Mouse (Mus musculus) liver, embryonic 12.5 days (tissue): ENCODE results near the gene Lrp10. TPM values are rescaled to one million over a fixed set of nuclear protein-coding genes. Genes with fewer than 3 reads are reported as not detected.

Experiments used
- ATAC-seq: fragments of 200-750 bp; cut with Nextera tagmentation; 2 replicates; pipeline ENCODE4 v1.8.0; 2017; ENCODE audit warnings: moderate number of reproducible peaks, mild to moderate bottlenecking, moderate library complexity
- H3K27ac ChIP-seq: fragments of 300-500 bp; sonication (generic); 2 replicates; pipeline ENCODE4 v1.5.1; 2016; ENCODE audit warnings: mild to moderate bottlenecking
- H3K27me3 ChIP-seq: fragments of 300-500 bp; sonication (generic); replicated peaks from 2 replicates; pipeline ENCODE4 v1.6.1; 2016; ENCODE audit warnings: mild to moderate bottlenecking, moderate library complexity
- H3K36me3 ChIP-seq: fragments of 300-500 bp; sonication (generic); 2 replicates; pipeline ENCODE4 v1.6.1; 2016; ENCODE audit warnings: mild to moderate bottlenecking, moderate library complexity
- H3K4me1 ChIP-seq: fragments of 300-500 bp; sonication (generic); 2 replicates; pipeline ENCODE4 v1.6.1; 2016
- H3K4me2 ChIP-seq: fragments of 300-500 bp; sonication (generic); 2 replicates; pipeline ENCODE4 v1.6.1; 2016; ENCODE audit warnings: mild to moderate bottlenecking, moderate library complexity
- H3K4me3 ChIP-seq: fragments of 300-500 bp; sonication (generic); 2 replicates; pipeline ENCODE4 v1.5.1; 2016; ENCODE audit warnings: mild to moderate bottlenecking, moderate library complexity
- H3K9ac ChIP-seq: fragments of 300-500 bp; sonication (generic); 2 replicates; pipeline ENCODE4 v1.6.1; 2016; ENCODE audit warnings: mild to moderate bottlenecking, moderate library complexity
- H3K9me3 ChIP-seq: fragments of 300-500 bp; sonication (generic); replicated peaks from 2 replicates; pipeline ENCODE4 v1.6.1; 2016; ENCODE audit warnings: mild to moderate bottlenecking, moderate library complexity
- WGBS: fragments of 180-500 bp; shearing (Covaris S2); methylation state at CpG from one replicate; pipeline ENCODE4 v1.1.7; 2016; ENCODE audit not compliant: insufficient replicate concordance; 5-methylcytosine and 5-hydroxymethylcytosine counted together
- polyA plus RNA-seq: library from polyadenylated mRNA; unstranded; fragments of >200 nt; fragmentation: Nextera tagmentation; extraction: Ambion mirVana; gene quantifications from 2 replicates; pipeline ENCODE4 v1.2.1, GENCODE M21; 2016

Lrp10 gene
- polyA plus RNA-seq, 1 experiment from 2014 or later, result 32.9 TPM

DNA sequence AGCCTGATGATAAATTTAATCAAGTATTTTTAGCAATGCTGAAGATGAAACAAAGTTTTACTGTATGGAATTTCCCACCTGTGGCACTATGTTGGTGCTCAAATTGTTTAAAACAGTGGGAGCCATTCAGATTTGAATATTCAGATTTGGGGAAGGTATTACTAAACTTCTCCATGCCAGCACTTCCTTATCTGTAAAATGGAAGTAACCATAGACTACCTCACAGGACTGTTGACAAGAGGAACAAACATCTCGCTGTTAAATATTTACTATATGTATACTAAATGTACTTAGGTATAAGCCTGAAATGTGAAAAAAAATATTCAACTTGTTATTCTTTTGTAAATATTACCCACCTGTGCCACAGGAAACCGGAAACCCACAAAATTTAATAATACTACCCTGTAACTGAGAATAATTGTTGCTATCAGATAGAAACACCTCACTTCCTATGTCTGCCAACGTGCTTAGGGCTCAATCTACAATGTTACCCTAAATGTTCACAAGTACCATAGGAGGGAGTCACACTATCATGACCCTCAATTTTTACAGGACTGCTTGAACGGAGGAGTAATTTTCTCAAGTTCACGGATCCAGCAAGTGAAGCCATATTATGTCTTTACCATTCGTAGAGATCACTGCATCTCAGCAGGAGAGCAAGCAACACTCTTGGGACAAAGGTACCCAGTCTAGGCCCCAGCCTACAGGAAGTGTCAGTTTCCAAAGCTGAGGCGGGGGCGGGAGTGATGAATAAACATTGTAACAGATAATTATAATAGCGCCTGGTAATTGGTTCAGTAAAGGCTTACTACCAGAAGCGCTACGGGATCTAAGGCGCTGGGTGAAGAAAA is 604 bp upstream of the Lrp10 start:
- Histone ChIP-seq H3K4me3 (peak overlapping the region; percentile 89), H3K27ac (peak overlapping the region; percentile 94), H3K9ac (peak overlapping the region; percentile 92), H3K9me3 (no peaks in the 10 kb centered on the region), H3K4me2 (peak overlapping the region; percentile 91), H3K36me3 (peaks cover 29% of the 10 kb centered on the region), H3K4me1 (peaks cover 36% of the 10 kb centered on the region), H3K27me3 (no peaks in the 10 kb centered on the region)
- ATAC-seq, result peak; percentile 50
- 8% methylated on average over 12 of the region's 12 CpGs for WGBS

DNA sequence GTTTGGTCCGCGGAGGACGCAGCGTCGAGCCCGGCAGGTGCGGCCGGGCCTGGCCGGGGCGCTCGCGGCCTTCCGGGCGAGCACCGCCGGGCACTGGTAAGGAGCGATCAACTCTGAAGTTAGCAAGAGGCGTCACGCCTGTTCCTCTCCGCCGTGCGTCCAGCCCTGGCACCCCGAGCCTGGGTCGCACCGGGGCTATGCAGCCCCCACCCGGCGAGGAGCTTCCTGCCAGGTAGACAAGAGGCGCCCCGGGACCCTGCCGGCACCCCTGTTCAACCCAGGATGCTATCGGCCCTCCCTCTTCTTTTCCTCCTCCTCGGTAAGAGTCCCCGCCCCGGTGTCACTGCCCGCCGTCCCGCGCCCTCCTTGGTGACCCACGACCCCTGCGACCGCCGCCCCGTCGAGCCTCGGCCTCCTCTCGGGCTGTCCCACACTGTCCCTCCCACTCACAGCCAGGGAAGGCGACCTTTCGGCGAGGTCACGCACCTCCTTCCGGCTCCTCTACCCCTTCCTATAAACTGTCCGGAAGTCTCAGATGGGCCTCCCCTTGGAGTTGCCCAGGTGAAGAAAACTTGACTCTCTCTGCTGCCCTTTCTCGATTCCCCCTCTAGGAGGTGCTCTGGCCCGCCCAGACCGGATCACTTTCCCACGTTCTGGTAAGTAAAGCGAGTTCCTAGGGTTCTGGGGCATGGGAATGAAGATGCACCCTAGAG is 512 bp downstream of the Lrp10 start:
- Histone ChIP-seq H3K36me3 (peaks cover 40% of the 10 kb centered on the region), H3K9ac (peak overlapping the region; percentile 92), H3K9me3 (no peaks in the 10 kb centered on the region), H3K27me3 (no peaks in the 10 kb centered on the region), H3K4me2 (peak overlapping the region; percentile 91), H3K4me1 (peaks cover 36% of the 10 kb centered on the region), H3K4me3 (peak overlapping the region; percentile 89), H3K27ac (peak overlapping the region; percentile 94)
- ATAC-seq, result peak; percentile 73
- WGBS, result 1% methylated on average over 56 of the region's 57 CpGs

DNA sequence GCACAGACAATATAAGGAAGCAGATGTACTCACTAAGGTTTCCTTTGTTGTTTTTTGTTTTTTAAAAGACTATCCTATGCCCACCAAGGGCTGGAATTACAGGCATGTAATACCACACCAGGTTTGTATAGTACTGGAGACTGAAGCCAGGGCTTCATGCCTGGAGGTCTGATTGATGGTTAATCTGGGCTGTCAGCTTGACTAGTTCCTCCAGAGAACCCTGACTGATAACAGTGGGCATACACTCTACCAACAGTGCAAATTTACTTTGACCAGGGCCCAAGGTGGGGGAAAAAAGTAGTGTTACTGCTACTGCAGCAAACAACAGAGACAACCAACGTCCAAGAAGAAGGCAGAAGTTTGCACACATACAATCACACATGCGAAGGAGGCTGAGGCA is 7.5 kb downstream of the Lrp10 start:
- no peak for ATAC-seq
- H3K4me2 ChIP-seq, result no peak overlapping the region
- H3K9me3 ChIP-seq, result no peaks in the 10 kb centered on the region
- peaks cover 9% of the 10 kb centered on the region for H3K4me1 ChIP-seq
- no peak overlapping the region for H3K27ac ChIP-seq
- H3K4me3 ChIP-seq, result no peak overlapping the region
- no peak overlapping the region for H3K9ac ChIP-seq
- WGBS, result 73% methylated on average over 2 of the region's 2 CpGs
- H3K27me3 ChIP-seq, result peaks cover 19% of the 10 kb centered on the region
- peaks cover 45% of the 10 kb centered on the region for H3K36me3 ChIP-seq

DNA sequence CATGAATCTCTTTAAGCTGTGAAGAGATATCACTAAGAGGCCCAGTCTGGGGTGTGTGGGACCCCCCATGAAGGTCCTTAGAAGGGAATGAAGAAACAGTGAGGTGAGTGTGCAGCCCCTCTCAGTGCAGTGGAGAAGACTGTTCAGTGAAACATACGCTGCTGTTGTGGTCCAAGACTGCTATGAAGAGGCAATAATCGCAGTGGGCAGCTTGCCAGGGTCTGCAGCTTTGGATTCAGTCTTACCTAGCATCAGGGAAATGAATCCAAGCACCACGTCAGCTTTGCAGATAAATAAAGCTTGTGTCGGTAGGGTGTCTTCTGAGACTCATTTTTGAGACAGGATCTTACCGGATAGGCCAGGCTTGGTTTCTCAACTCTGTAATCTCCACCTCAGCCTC is 8.7 kb downstream of the Lrp10 start:
- WGBS, result 70% methylated on average over 5 of the region's 5 CpGs
- Histone ChIP-seq H3K4me1 (peaks cover 12% of the 10 kb centered on the region), H3K9me3 (no peaks in the 10 kb centered on the region), H3K36me3 (peaks cover 33% of the 10 kb centered on the region), H3K27ac (no peak overlapping the region), H3K4me3 (no peak overlapping the region), H3K4me2 (no peak overlapping the region), H3K27me3 (peaks cover 31% of the 10 kb centered on the region), H3K9ac (no peak overlapping the region)
- no peak for ATAC-seq

DNA sequence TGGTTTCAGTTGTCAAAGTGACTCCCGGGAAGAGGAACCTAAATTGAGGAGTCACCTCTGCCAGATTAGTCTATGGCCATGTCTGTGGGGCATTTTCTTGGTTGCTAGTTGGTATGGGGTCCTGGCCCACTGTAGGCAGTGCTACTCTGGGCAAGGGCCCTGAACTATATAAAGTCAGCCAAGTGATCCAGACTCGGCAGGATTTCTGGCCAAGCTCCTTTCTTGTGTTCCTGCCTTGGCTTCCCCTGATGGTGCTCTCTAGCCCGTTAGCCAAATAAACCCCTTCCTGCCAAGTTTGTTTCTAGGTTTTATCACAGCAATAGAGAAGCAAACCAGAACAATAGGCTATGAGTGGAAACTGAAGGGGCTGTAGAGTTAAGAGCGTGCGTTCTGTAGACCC is 10.8 kb downstream of the Lrp10 start:
- no peak overlapping the region for H3K4me3 ChIP-seq
- no peaks in the 10 kb centered on the region for H3K9me3 ChIP-seq
- H3K4me1 ChIP-seq, result peaks cover 12% of the 10 kb centered on the region
- ATAC-seq, result no peak
- no peak overlapping the region for H3K27ac ChIP-seq
- H3K36me3 ChIP-seq, result peaks cover 12% of the 10 kb centered on the region
- no peak overlapping the region for H3K4me2 ChIP-seq
- H3K27me3 ChIP-seq, result peaks cover 52% of the 10 kb centered on the region
- WGBS, result 57% methylated on average over 5 of the region's 5 CpGs
- H3K9ac ChIP-seq, result no peak overlapping the region

DNA sequence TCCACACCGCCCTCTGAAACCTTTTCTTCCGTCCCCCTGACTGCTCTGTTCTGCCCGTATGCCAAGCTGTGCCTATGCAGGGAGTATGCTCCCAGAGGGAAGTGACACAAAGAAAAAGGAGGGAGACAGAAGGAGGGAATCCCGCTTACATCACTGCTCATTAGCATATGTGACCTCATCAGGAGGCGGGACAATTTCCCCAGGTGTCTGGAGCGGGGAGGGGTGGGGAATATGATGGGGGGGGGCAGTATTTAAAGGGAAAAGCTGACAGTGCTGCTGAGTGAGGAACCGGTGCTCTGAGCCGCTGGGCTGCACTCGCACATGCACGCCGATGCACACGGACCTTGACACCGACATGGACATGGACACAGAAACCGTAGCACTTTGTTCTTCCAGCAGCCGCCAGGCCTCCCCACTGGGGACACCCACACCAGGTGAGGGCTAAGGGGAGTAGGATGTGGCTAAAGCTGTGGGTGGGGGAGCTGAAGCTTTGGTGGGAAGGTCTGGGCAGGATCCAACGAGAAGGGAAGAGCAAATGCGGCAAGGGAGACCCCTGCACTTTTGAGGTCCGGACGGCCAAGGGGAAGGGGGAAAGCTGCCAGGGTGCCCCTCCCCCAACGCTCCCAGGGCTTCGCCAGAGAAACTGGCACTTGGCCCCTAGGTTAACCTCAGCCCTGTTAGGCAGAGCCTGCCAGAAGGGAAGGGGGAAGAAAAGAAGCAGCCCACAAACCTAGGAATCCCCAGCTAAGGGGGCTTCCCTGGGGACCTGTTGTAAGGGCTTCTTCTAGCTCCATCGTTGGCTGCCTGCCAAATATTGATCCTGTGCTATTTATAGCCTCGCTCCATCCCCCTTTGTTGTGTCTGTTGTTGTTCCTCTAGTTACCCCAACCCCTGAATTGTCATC is 12.3 kb downstream of the Lrp10 start, which contains the start of gene Rem2:
Gene Rem2 (plus strand): TSS at position 160 of the 904 bp plus-strand sequence.
- Histone ChIP-seq H3K9me3 (no peaks in the 10 kb centered on the region), H3K9ac (no peak within 1 kb of the TSS)
- peak; percentile 49; the same call in 1 of the 2 replicates for ATAC-seq

DNA sequence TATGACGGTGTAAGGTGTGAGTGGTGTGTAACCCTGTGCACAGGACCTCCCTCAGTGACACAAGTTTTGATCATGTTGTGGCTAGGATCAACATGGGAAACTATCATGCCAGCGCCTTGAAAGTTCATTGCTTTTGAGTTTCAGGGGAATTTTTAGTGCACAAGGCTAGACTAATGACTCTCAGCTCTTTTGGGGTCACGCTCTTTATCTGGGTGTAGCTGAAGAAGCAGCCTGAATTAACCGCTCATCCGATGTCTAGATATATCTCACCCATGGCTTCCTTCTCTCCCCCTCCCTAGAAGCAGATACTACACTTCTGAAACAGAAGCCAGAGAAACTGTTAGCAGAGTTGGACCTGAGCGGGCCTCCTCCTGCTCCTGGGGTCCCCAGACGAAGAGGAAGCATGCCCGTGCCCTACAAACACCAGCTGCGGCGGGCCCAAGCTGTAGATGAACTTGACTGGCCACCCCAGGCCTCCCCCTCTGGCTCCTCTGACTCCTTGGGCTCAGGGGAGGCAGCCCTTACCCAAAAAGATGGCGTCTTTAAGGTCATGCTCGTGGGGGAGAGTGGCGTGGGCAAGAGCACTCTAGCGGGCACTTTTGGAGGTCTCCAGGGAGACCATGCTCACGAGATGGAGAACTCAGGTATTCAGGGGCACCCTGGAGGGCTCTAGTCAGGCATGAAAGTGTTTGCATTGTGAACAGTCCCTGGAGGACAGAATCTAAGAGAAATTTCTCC is 13.4 kb downstream of the Lrp10 start:
- Histone ChIP-seq H3K27me3 (peaks cover 74% of the 10 kb centered on the region), H3K4me3 (no peak overlapping the region), H3K4me1 (peaks cover 12% of the 10 kb centered on the region), H3K27ac (no peak overlapping the region), H3K9me3 (no peaks in the 10 kb centered on the region), H3K4me2 (no peak overlapping the region), H3K9ac (no peak overlapping the region), H3K36me3 (no peaks in the 10 kb centered on the region)
- 60% methylated on average over 15 of the region's 15 CpGs for WGBS
- ATAC-seq, result no peak

More for the DNA sequence above, 12.3 kb downstream of the Lrp10 start, which contains the start of gene Rem2:
- Histone ChIP-seq H3K36me3 (peaks cover 2% of the 10 kb centered on the region; the same call in 1 of the 2 replicates), H3K4me3 (peak within 1 kb of the TSS; percentile 31), H3K4me2 (peak within 1 kb of the TSS; percentile 63), H3K27ac (no peak within 1 kb of the TSS), H3K27me3 (peaks cover 67% of the 10 kb centered on the region), H3K4me1 (peaks cover 12% of the 10 kb centered on the region)
- WGBS, result 5% methylated on average over 23 of the region's 23 CpGs

DNA sequence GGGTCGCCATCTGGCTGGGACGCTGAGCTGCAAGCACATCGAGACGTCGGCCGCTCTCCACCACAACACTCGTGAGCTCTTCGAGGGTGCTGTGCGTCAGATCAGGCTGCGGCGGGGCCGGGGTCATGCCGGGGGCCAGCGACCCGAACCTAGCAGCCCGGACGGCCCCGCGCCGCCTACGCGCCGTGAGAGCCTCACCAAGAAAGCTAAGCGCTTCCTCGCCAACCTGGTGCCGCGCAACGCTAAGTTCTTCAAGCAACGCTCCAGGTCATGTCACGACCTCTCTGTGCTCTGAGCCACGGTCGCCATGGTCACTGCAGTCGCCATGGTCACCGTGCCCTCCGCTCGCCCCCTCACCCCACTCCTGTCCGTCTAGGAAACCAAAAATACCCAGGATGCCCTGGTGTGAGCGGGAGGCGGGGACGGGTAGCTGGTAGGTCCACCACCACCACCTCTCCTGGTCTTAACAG is 15.5 kb downstream of the Lrp10 start:
- Histone ChIP-seq H3K27ac (no peak overlapping the region), H3K9ac (no peak overlapping the region; the same call in 1 of the 2 replicates), H3K9me3 (no peaks in the 10 kb centered on the region), H3K36me3 (no peaks in the 10 kb centered on the region), H3K4me1 (peaks cover 12% of the 10 kb centered on the region), H3K4me3 (peak overlapping the region; percentile 42), H3K4me2 (peak overlapping the region; percentile 63), H3K27me3 (peaks cover 74% of the 10 kb centered on the region)
- WGBS, result 2% methylated on average over 40 of the region's 40 CpGs
- ATAC-seq, result no peak

DNA sequence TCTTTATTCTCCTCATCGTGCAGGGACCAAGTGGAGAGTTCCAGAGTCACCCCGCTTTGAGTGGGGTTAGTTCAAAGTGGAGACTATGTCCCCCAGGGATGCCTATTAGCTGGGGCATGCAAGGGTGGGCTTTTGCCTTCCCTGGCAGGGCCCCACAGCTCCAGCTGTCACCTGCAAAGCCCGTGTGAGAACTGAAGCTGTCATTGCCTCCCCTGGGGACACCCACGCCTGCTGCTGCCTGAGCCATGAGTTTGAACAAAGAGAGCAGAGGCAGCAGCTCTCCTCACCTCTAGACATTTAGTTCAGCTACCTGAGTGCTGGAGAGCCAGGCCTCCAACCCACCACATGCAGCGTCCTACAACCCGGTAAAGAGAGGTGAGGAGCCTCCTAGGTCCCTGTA is 16.7 kb downstream of the Lrp10 start:
- Histone ChIP-seq H3K9me3 (no peaks in the 10 kb centered on the region), H3K9ac (no peak overlapping the region), H3K27me3 (peaks cover 63% of the 10 kb centered on the region), H3K4me3 (no peak overlapping the region), H3K36me3 (no peaks in the 10 kb centered on the region), H3K4me2 (no peak overlapping the region), H3K27ac (no peak overlapping the region), H3K4me1 (peaks cover 13% of the 10 kb centered on the region)
- ATAC-seq, result no peak
- WGBS, result 64% methylated on average over 6 of the region's 6 CpGs

DNA sequence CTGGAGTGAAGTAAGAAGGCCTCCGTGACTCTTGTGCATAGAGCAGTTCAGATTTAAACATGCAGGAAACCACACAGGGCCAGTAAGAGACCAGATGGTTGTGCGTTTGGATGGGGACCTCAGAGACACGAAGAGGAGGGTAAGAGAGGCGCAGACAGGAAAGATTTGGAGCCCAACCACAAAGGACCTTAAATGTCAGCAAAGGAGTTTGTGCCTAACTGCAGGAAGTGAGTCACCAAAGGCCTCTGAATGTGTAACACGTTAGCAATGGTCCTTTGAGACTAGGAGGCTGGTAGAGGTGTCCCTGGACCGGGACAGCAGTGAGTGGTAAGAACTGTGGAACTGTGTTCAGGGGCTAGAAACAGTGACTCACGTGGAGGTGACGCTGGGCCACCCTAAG is 17.5 kb downstream of the Lrp10 start:
- Histone ChIP-seq H3K9me3 (no peaks in the 10 kb centered on the region), H3K27me3 (peaks cover 63% of the 10 kb centered on the region), H3K4me3 (no peak overlapping the region), H3K4me2 (no peak overlapping the region), H3K27ac (no peak overlapping the region), H3K36me3 (no peaks in the 10 kb centered on the region), H3K9ac (no peak overlapping the region), H3K4me1 (peaks cover 10% of the 10 kb centered on the region)
- 33% methylated on average over 8 of the region's 8 CpGs for WGBS
- no peak for ATAC-seq

DNA sequence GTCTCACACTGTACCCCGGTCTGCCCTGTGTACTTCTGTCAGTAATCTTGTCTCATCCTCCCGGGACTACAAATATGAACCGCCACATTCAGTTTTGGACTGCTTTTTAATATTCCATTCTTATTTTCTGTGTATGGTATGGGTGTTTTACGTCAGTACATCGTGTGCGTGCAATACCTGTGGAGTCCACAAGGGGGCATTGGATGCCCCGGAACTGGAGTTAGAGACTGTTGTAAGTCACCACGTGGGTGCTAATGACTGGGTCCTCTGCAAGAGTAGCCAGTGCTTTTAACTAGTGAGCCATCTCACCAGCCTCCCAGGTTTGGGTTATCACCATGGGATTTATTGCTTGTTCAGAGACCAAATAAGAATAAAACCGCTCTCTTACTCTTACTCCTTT is 18.6 kb downstream of the Lrp10 start:
- Histone ChIP-seq H3K36me3 (no peaks in the 10 kb centered on the region), H3K4me1 (peaks cover 6% of the 10 kb centered on the region; the same call in 1 of the 2 replicates), H3K27me3 (peaks cover 58% of the 10 kb centered on the region), H3K27ac (no peak overlapping the region), H3K9ac (no peak overlapping the region), H3K4me3 (no peak overlapping the region), H3K9me3 (no peaks in the 10 kb centered on the region), H3K4me2 (no peak overlapping the region)
- no peak for ATAC-seq
- WGBS, result 30% methylated on average over 9 of the region's 9 CpGs
